8 mouse cellular contexts compared by ENCODE assay signal in the genomic region with DNA sequence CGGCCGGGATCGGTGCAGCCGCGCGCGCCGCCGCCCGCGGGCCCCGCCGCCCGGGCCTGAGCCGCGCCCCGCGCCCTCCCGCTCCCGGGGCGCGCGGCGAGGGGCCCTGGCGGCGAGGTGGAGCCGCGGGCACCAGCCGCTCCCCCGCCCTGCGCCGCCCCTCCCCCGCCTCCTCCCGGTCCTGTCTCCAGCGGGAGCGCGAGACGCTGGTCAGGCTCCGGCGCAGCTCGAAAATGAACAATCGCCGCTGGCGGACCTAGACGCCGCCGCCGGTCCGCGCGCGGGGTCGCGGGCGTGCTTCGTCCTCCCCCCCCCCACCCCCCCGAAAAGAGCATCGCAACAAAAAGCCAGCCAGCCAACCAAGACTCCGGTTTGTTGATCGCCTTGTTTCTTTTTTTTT. TPM values are rescaled to one million over a fixed set of nuclear protein-coding genes. Genes with fewer than 3 reads are reported as not detected.
DNase-seq lines count a peak whose midpoint lies in the region; ATAC-seq lines count a peak whose summit lies in the region.

No protein-coding gene starts in this region.

- no peaks in the 10 kb centered on the region for H3K9me3 ChIP-seq in kidney, embryonic 16.5 days (ENCODE audit: low read length)
- no peaks in the 10 kb centered on the region for H3K9me3 ChIP-seq in hindbrain, embryonic 14.5 days (ENCODE audit: control insufficient read depth, low read length)
- H3K9me3 ChIP-seq in midbrain, embryonic 16.5 days (replicated peaks; ENCODE audit: control insufficient read depth, low read length, poor library complexity, severe bottlenecking) = peaks cover 4% of the 10 kb centered on the region; the same call in 1 of the 2 replicates

- WGBS in kidney, embryonic 16.5 days = under 1% methylated on average over 41 of the region's 60 CpGs
- WGBS in hindbrain, embryonic 14.5 days = under 1% methylated on average over 35 of the region's 60 CpGs
- WGBS in midbrain, embryonic 16.5 days = 1% methylated on average over 26 of the region's 60 CpGs

- H3K27me3 ChIP-seq in kidney, embryonic 16.5 days (ENCODE audit: insufficient read depth, low read length) = peaks cover 67% of the 10 kb centered on the region
- H3K27me3 ChIP-seq in hindbrain, embryonic 14.5 days (ENCODE audit: control insufficient read depth, insufficient read depth, low read length) = peaks cover 10% of the 10 kb centered on the region; the same call in 1 of the 2 replicates
- 0 out of 2 replicates have a peak, but pooled peaks cover 3% of the 10 kb centered on the region for H3K27me3 ChIP-seq in midbrain, embryonic 16.5 days (ENCODE audit: control insufficient read depth, insufficient read depth, low read depth, low read length)

- H3K36me3 ChIP-seq in kidney, embryonic 16.5 days (ENCODE audit: insufficient read depth, low read length) = no peaks in the 10 kb centered on the region
- no peaks in the 10 kb centered on the region for H3K36me3 ChIP-seq in hindbrain, embryonic 14.5 days (replicated peaks; ENCODE audit: control insufficient read depth, insufficient read depth)
- no peaks in the 10 kb centered on the region for H3K36me3 ChIP-seq in midbrain, embryonic 16.5 days (ENCODE audit: control insufficient read depth, insufficient read depth, low read length)

- peaks cover 12% of the 10 kb centered on the region; the same call in 1 of the 2 replicates for H3K4me1 ChIP-seq in kidney, embryonic 16.5 days (ENCODE audit: insufficient read depth, low read length)
- H3K4me1 ChIP-seq in hindbrain, embryonic 14.5 days (replicated peaks; ENCODE audit: control insufficient read depth, insufficient read depth, low read length) = peaks cover 20% of the 10 kb centered on the region
- H3K4me1 ChIP-seq in midbrain, embryonic 16.5 days (ENCODE audit: control insufficient read depth, insufficient read depth, low read length) = peaks cover 19% of the 10 kb centered on the region

- DNase-seq in kidney, adult 18-20 months = no peak
- DNase-seq in embryo, embryonic 11 days = peak; percentile 74
- DNase-seq in hindbrain, embryonic 14.5 days (ENCODE audit: low spot score) = peak; percentile 47
- no peak for DNase-seq in frontal cortex, postnatal 10 days (ENCODE audit: low spot score in 2 of 2)
- no peak for DNase-seq in spleen, adult 12 weeks (ENCODE audit: low spot score)
- no peak for DNase-seq in spleen, postnatal 4 days (ENCODE audit: low spot score in 2 of 2)

- H3K27ac ChIP-seq in kidney, embryonic 16.5 days (ENCODE audit: low read length) = no peak overlapping the region
- H3K27ac ChIP-seq in hindbrain, embryonic 14.5 days = peak overlapping the region; percentile 73
- peak overlapping the region; percentile 74 for H3K27ac ChIP-seq in midbrain, embryonic 16.5 days (ENCODE audit: low read length)

- peak overlapping the region; percentile 51 for H3K4me3 ChIP-seq in kidney, embryonic 16.5 days (ENCODE audit: low read length)
- peak overlapping the region; percentile 79 for H3K4me3 ChIP-seq in hindbrain, embryonic 14.5 days (replicated peaks; ENCODE audit: low read length)
- peak overlapping the region; percentile 79 for H3K4me3 ChIP-seq in midbrain, embryonic 16.5 days (ENCODE audit: low read depth, low read length)

- no peak overlapping the region for H3K9ac ChIP-seq in kidney, embryonic 16.5 days (replicated peaks; ENCODE audit: low read length)
- H3K9ac ChIP-seq in hindbrain, embryonic 14.5 days = peak overlapping the region; percentile 88
- peak overlapping the region; percentile 87 for H3K9ac ChIP-seq in midbrain, embryonic 16.5 days (ENCODE audit: low read depth, low read length)

- H3K4me2 ChIP-seq in kidney, embryonic 16.5 days (replicated peaks; ENCODE audit: low read depth, low read length) = peak overlapping the region; percentile 85
- peak overlapping the region; percentile 89 for H3K4me2 ChIP-seq in hindbrain, embryonic 14.5 days (replicated peaks)
- peak overlapping the region; percentile 94 for H3K4me2 ChIP-seq in midbrain, embryonic 16.5 days (ENCODE audit: low read length)

- ATAC-seq in kidney, embryonic 16.5 days (ENCODE audit: low FRiP score, low TSS enrichment) = no peak
- peak; percentile 52; the same call in 1 of the 2 replicates for ATAC-seq in hindbrain, embryonic 14.5 days (ENCODE audit: low FRiP score)
- 0 out of 2 replicates have a peak, but pooled peaks have one; percentile 12 for ATAC-seq in midbrain, embryonic 16.5 days

RNA-seq across cellular contexts. Expression of a gene that starts 0.7 kb away (rescaled TPM):
- 0.65 and 1.3 TPM in 2 replicates for polyA plus RNA-seq in kidney, embryonic 16.5 days (2015; fragmentation: Nextera tagmentation; extraction: Ambion mirVana)
- 90.1 and 93.1 TPM in 2 replicates for polyA plus RNA-seq in hindbrain, embryonic 14.5 days (2014; fragmentation: Nextera tagmentation; extraction: Ambion mirVana)
- 105 and 106 TPM in 2 replicates for polyA plus RNA-seq in midbrain, embryonic 16.5 days (2015; fragmentation: Nextera tagmentation; extraction: Ambion mirVana)

Comparison
In these comparisons a context has a peak if more than half of its experiments do, and no peak if none do; other contexts are left out.
1. DNase-seq: peak in embryo, embryonic 11 days (single experiment) and hindbrain, embryonic 14.5 days (single experiment); none in kidney, adult 18-20 months (single experiment), frontal cortex, postnatal 10 days (0 of 2), spleen, adult 12 weeks (single experiment) and spleen, postnatal 4 days (0 of 2).
2. RNA of a gene that starts 0.7 kb away (polyA plus RNA-seq): 105 to 106 TPM in midbrain, embryonic 16.5 days and 90.1 to 93.1 TPM in hindbrain, embryonic 14.5 days; 0.65 to 1.3 TPM in kidney, embryonic 16.5 days; every median in the first group is over 10 times any median in the second.
3. Peak in every context shown above with its lines, with median percentiles within 50 percentile points of each other: H3K4me2 ChIP-seq and H3K4me3 ChIP-seq.